Mouse (Mus musculus): ENCODE measurements at regions not wholly inside any gene's neighbourhood (a gene's known extent, or its start where the extent isn't known, plus 50 kb on each side); places are given as distances from the start of the nearest gene placed in this dataset.

DNA sequence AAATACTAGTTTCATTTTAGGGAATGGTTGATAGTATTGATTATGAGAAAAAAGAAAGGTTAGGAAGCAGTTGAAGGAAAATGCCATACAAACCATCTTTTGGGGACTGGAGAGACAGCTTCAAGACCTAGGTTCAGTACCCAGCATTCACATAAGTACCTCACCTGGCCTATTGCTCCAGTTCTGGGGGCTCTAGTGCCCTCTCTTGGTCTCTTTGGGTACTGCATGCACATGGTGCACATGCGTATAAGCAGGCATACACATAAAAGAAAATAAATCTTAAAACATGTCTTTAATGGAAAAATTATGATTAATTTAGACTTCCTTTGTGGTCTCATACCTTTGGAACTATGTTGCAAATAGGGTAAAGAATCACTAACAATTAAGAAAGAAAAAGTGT lies 155.3 kb upstream of the Gm6793 start:
- Histone ChIP-seq H3K4me3 (ENCODE audit: insufficient read depth, low read depth, low read length) (no peak overlapping the region), H3K27ac (ENCODE audit: insufficient read depth, low read depth, low read length) (no peak overlapping the region), H3K4me1 (ENCODE audit: control insufficient read depth, insufficient read depth, low read length) (no peaks in the 10 kb centered on the region)
- TF ChIP-seq CTCF (IDR thresholded peaks at IDR 0.05; ENCODE audit: insufficient read depth, low read depth, low read length) (no peak), POLR2A (IDR thresholded peaks at IDR 0.05; ENCODE audit: insufficient read depth, low read depth, low read length) (no peak)
- WGBS: 95% methylated on average over 1 of the region's 1 CpGs

GRCm38 (mm10) chr8:112156656-112157055 lies 141.8 kb upstream of the Gm6793 start:
- TF ChIP-seq CTCF (IDR thresholded peaks at IDR 0.05; ENCODE audit: insufficient read depth, low read depth, low read length) (no peak), POLR2A (IDR thresholded peaks at IDR 0.05; ENCODE audit: insufficient read depth, low read depth, low read length) (no peak)
- Histone ChIP-seq H3K4me1 (ENCODE audit: control insufficient read depth, insufficient read depth, low read length) (no peaks in the 10 kb centered on the region), H3K27ac (ENCODE audit: insufficient read depth, low read depth, low read length) (no peak overlapping the region), H3K4me3 (ENCODE audit: insufficient read depth, low read depth, low read length) (no peak overlapping the region)
- WGBS: 79% methylated on average over 7 of the region's 7 CpGs

- TF ChIP-seq CTCF (IDR thresholded peaks at IDR 0.05; ENCODE audit: insufficient read depth, low read depth, low read length) (no peak), POLR2A (IDR thresholded peaks at IDR 0.05; ENCODE audit: insufficient read depth, low read depth, low read length) (no peak)
- 48% methylated on average over 5 of the region's 5 CpGs for WGBS
- Histone ChIP-seq H3K27ac (ENCODE audit: insufficient read depth, low read depth, low read length) (no peak overlapping the region), H3K4me3 (ENCODE audit: insufficient read depth, low read depth, low read length) (no peak overlapping the region), H3K4me1 (ENCODE audit: control insufficient read depth, insufficient read depth, low read length) (no peaks in the 10 kb centered on the region)
Observed at GRCm38 (mm10) chr8:112138924-112139323, 124.1 kb upstream of the Gm6793 start.

DNA sequence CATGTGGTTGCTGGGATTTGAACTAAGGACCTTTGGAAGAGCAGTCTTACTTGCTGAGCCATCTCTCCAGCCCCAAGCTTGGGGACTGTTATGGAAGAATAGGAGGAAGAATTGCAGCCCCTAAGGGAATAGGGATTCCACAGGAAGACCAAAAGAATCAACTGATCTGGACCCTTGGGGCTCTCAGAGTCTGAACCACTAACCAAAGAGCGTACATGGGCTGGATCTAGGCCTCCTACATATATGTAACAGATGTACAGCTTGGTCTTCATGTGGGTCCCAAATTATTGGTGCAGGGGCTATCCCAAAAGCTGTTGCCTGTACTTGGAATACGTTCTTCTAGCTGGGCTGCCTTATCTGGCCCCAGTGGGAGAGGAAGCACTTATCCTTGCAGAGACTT lies 115.4 kb upstream of the Gm6793 start:
- no peak overlapping the region for H3K4me3 ChIP-seq (ENCODE audit: insufficient read depth, low read depth, low read length)
- TF ChIP-seq POLR2A (IDR thresholded peaks at IDR 0.05; ENCODE audit: insufficient read depth, low read depth, low read length) (no peak), CTCF (IDR thresholded peaks at IDR 0.05; ENCODE audit: insufficient read depth, low read depth, low read length) (no peak)
- WGBS: 98% methylated on average over 2 of the region's 2 CpGs
- no peaks in the 10 kb centered on the region for H3K4me1 ChIP-seq (ENCODE audit: control insufficient read depth, insufficient read depth, low read length)
- H3K27ac ChIP-seq (ENCODE audit: insufficient read depth, low read depth, low read length): no peak overlapping the region

- 62% methylated on average over 14 of the region's 14 CpGs for WGBS
- Histone ChIP-seq H3K4me1 (ENCODE audit: control insufficient read depth, insufficient read depth, low read length) (no peaks in the 10 kb centered on the region), H3K27ac (ENCODE audit: insufficient read depth, low read depth, low read length) (no peak overlapping the region), H3K4me3 (ENCODE audit: insufficient read depth, low read depth, low read length) (no peak overlapping the region)
- TF ChIP-seq CTCF (IDR thresholded peaks at IDR 0.05; ENCODE audit: insufficient read depth, low read depth, low read length): no peak
- no peak for TF ChIP-seq POLR2A (IDR thresholded peaks at IDR 0.05; ENCODE audit: insufficient read depth, low read depth, low read length)
Observed at GRCm38 (mm10) chr8:112128833-112129518, 114.1 kb upstream of the Gm6793 start.

DNA sequence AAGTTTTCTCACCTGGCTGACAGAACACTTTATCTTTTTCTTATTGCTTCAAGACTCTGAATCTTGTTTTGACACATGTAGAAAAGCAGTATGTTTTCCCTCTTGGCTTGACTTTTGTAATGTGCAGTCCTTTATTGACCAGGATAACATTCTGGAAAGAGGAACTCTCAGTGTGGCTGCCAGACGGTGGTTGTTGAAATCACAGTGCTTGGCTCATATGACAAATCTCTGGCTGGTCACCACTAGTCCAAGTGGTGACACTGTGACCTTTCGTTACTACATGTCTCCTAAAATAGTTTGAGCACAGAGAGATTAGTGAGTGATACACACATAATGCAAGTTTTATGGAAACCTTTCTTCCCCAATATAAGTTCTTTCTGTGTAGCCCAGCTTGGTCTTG lies 97.1 kb upstream of the Gm6793 start:
- 88% methylated on average over 2 of the region's 2 CpGs for WGBS
- no peak overlapping the region for H3K27ac ChIP-seq (ENCODE audit: insufficient read depth, low read depth, low read length)
- H3K4me1 ChIP-seq (ENCODE audit: control insufficient read depth, insufficient read depth, low read length): no peaks in the 10 kb centered on the region
- H3K4me3 ChIP-seq (ENCODE audit: insufficient read depth, low read depth, low read length): no peak overlapping the region
- TF ChIP-seq CTCF (IDR thresholded peaks at IDR 0.05; ENCODE audit: insufficient read depth, low read depth, low read length) (no peak), POLR2A (IDR thresholded peaks at IDR 0.05; ENCODE audit: insufficient read depth, low read depth, low read length) (no peak)

DNA sequence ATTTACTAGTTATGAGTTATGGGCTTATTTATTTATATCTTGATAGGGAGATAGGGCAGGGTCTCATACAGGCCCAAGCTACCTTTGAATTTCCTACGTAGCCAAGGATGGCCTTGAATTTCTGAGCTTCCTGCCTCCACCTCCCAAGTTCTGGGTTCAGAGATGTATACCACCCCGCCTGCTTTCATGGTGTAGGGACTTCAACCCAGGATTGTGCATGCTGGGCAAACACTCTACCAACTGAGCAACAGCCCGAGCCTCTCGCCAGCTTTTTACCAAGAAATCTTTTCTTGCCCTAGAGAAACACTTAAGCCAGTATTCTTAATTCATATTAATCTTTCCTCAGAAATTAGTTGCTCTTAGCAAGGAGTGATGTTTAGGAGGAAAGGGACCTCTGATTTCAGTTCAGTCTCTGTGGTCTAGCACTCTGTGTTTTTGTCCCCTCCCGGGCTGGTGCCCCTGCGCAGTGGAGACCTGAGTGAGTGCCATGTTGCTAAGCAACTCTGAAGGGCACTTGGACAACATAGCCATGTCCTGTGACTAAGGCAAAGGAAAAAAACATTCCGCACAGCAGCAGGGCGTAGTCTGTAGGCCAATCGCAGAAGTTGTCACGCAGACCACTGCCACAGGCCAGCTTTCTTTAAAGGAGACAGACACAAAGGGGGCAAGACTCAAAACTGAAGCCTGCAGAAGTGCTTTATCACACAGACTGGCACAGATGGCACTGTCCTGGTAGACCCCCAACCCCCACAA lies 83.2 kb upstream of the Gm6793 start:
- Histone ChIP-seq H3K27ac (ENCODE audit: insufficient read depth, low read depth, low read length) (no peak overlapping the region), H3K4me3 (ENCODE audit: insufficient read depth, low read depth, low read length) (no peak overlapping the region), H3K4me1 (ENCODE audit: control insufficient read depth, insufficient read depth, low read length) (peaks cover 3% of the 10 kb centered on the region; the same call in 1 of the 2 replicates)
- TF ChIP-seq POLR2A (IDR thresholded peaks at IDR 0.05; ENCODE audit: insufficient read depth, low read depth, low read length) (no peak), CTCF (IDR thresholded peaks at IDR 0.05; ENCODE audit: insufficient read depth, low read depth, low read length) (no peak)
- WGBS: 74% methylated on average over 10 of the region's 10 CpGs

DNA sequence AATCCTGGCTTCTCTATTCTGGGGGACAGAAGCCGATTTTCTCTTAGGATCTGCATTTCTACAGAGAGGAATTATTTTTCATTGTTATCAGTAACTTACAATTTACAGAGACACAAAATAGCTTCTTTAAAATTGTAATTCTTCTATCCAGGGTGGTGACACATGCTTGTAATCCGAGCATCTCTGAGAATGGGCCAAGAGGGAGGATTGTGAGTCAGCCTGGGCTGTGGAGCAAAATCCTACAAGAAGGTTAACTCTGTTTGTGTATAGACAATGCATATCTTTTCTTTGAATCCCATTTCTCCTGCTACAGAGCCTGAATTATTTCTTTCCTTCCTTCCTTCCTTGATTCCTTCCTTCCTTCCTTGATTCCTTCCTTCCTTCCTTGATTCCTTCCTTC lies 80.0 kb upstream of the Gm6793 start:
- H3K4me3 ChIP-seq (ENCODE audit: insufficient read depth, low read depth, low read length): no peak overlapping the region
- WGBS: 78% methylated on average over 2 of the region's 2 CpGs
- H3K27ac ChIP-seq (ENCODE audit: insufficient read depth, low read depth, low read length): no peak overlapping the region
- H3K4me1 ChIP-seq (ENCODE audit: control insufficient read depth, insufficient read depth, low read length): peaks cover 3% of the 10 kb centered on the region; the same call in 1 of the 2 replicates
- TF ChIP-seq POLR2A (IDR thresholded peaks at IDR 0.05; ENCODE audit: insufficient read depth, low read depth, low read length) (no peak), CTCF (IDR thresholded peaks at IDR 0.05; ENCODE audit: insufficient read depth, low read depth, low read length) (no peak)

- Histone ChIP-seq H3K27ac (ENCODE audit: insufficient read depth, low read depth, low read length) (no peak overlapping the region), H3K4me1 (ENCODE audit: control insufficient read depth, insufficient read depth, low read length) (peaks cover 3% of the 10 kb centered on the region; the same call in 1 of the 2 replicates), H3K4me3 (ENCODE audit: insufficient read depth, low read depth, low read length) (no peak overlapping the region)
- WGBS: 76% methylated on average over 7 of the region's 7 CpGs
- TF ChIP-seq POLR2A (IDR thresholded peaks at IDR 0.05; ENCODE audit: insufficient read depth, low read depth, low read length): no peak
- TF ChIP-seq CTCF (IDR thresholded peaks at IDR 0.05; ENCODE audit: insufficient read depth, low read depth, low read length): no peak
Observed at GRCm38 (mm10) chr8:112093554-112093953, 78.7 kb upstream of the Gm6793 start.

Measured in olfactory bulb, adult 2 months (tissue).